Mouse (Mus musculus) gastrocnemius, adult 2 months (tissue): ENCODE measurements around the gene Slc44a5. TPM values are rescaled to one million over a fixed set of nuclear protein-coding genes. Genes with fewer than 3 reads are reported as not detected.

Experiments used
- DNase-seq: peaks from one replicate; pipeline ENCODE4 v3.0.0; 2022
- H3K27ac ChIP-seq: fragments of 200-600 bp; 2 replicates; pipeline ENCODE4 v1.8.1; 2022; ENCODE audit warnings: mild to moderate bottlenecking
- H3K4me3 ChIP-seq: fragments of 200-600 bp; 2 replicates; pipeline ENCODE4 v1.8.1; 2022; ENCODE audit warnings: mild to moderate bottlenecking, moderate library complexity
- CTCF ChIP-seq: fragments of 200-600 bp; IDR thresholded peaks from 2 replicates; pipeline ENCODE4 v1.8.1; 2022; ENCODE audit warnings: antibody characterized with exemption, mild to moderate bottlenecking, moderate library complexity
- intact Hi-C: fragments of 180-260 bp; cut with DNase I; formaldehyde crosslinking; loops from one replicate; pipeline ENCODE4 v1.15.1; 2025
- long read RNA-seq, 2 experiments: library from polyadenylated mRNA; stranded (forward); transcript quantifications; one replicate each; pipeline ENCODE4 v2.0.0; 2021
- total RNA-seq, 2 experiments: library from RNA; stranded (reverse); gene quantifications; 2 replicates each; pipeline ENCODE4 v1.2.3; 2021

Slc44a5 gene
- total RNA-seq, result under 1 TPM in 1 of 2 experiments, not detected in 1; 0.17 TPM
- long read RNA-seq, experiment 1, result 0 reads
- long read RNA-seq, experiment 2, result 0 reads

GRCm38 (mm10) chr3:153973171-153973948, at the start of gene Slc44a5:
Gene Slc44a5, plus strand, starts transcription at chr3:153973436.
- peak within 1 kb of the TSS; percentile 68 for H3K4me3 ChIP-seq

DNA sequence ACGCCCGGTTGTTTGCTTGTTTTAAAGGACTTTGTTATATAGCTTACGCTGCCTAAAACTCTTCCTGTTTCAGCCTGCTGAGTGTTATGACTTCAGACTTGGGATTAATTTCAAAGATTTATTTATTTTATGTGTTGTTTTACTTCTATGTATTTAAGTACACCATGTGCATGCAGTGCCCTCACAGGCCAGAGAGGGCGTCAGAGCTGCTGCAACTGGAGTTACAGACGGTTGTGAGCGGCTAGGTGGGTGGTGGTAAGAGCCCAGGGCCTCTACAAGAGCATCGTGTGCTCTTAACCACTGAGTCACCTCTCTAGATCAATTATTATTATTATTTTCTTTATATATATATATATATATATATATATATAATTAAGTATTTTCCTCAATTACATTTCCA, 46.9 kb upstream of the Slc44a5 start:
- no peak for DNase-seq
- intact Hi-C loops, result no loop called here
- no peak; the same call in 1 of the 2 replicates for TF ChIP-seq CTCF
- Histone ChIP-seq H3K27ac (no peak overlapping the region), H3K4me3 (no peak overlapping the region)

More at GRCm38 (mm10) chr3:153973171-153973948, at the start of gene Slc44a5:
- peak; percentile 40 for DNase-seq
- intact Hi-C loops, result no loop called here
- H3K27ac ChIP-seq, result no peak within 1 kb of the TSS
- no peak for TF ChIP-seq CTCF

GRCm38 (mm10) chr3:153929526-153929925, 43.7 kb upstream of the Slc44a5 start:
- intact Hi-C loops, result no loop called here
- H3K27ac ChIP-seq, result no peak overlapping the region
- no peak for TF ChIP-seq CTCF
- DNase-seq, result no peak
- H3K4me3 ChIP-seq, result no peak overlapping the region

DNA sequence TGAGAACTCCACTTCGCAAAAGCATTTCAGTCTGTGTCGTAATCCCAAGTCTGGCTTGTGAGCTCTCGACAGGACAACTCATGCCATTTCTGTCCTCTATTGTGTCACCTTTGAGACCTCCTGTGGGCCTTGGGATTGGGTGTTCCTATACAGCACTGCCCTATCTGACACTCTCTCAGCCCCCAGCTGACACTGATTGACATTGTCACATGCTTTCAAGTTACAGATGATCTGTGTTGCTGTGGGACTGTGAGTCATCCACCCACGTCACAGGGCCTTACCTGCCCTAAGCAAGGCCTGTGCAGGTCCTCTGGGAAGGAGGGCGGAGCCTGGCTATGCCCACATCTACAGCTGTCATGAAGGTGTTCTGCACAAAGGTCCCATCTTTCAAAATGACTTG, 40.8 kb upstream of the Slc44a5 start:
- DNase-seq, result no peak
- intact Hi-C loops, result no loop called here
- TF ChIP-seq CTCF, result no peak
- no peak overlapping the region for H3K4me3 ChIP-seq
- no peak overlapping the region for H3K27ac ChIP-seq

DNA sequence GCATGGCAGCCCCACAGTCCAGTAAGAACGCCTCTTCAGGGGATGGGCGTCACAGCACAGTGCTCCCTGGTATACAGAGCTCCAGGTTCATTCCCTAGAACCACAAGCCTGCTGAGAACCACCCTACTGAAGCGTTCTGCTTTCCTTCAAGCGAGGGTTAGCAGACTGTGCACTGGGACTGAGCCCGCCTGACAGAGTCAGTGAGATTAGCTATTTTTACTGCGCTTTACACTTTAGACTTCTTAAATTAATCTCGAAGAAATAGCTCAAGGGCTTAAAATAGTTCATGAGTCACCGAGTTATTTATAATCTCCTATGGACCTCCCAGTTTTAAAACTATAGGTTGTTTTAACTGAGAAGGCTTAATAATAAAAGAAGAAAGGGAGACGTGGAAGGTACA, 37.4 kb upstream of the Slc44a5 start:
- Histone ChIP-seq H3K4me3 (peak overlapping the region; percentile 31; the same call in 1 of the 2 replicates), H3K27ac (peak overlapping the region; percentile 84)
- TF ChIP-seq CTCF, result no peak
- intact Hi-C loops, result no loop called here
- DNase-seq, result no peak

DNA sequence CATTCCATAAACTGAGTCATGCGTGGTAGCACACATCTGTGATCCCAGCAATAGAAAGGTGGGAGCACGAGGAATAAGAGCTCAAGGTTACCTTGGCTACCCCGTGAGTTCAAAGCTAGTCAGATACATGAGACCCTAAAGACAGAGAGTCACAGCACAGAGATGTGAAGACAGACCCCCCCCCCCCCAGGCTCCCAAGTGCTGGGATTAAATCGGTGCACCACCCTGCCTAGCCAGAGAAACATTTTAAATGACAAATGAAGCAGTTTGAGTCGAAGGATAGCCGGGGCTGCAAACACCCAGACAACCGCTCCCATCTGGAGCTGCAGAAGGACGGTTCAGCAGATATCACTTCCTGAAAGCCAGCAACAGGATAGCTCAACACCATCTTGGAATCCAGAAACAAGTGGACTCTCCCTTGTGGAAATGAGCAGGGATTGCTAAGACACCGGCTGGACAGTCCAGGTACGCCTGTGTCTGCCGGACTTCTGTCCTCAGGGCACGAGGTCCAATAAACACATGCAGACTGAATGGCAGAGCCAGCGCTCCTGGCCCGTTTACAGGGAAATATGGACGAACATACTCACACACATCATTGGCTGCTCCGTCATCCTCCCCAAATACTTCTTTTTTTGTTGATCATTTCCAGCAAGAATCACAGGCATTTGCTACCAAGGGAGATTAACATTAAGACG, 36.0 kb upstream of the Slc44a5 start:
- Histone ChIP-seq H3K4me3 (no peak overlapping the region), H3K27ac (peak overlapping the region; percentile 84; the same call in 1 of the 2 replicates)
- no peak for DNase-seq
- intact Hi-C loops, result no loop called here
- TF ChIP-seq CTCF, result no peak

GRCm38 (mm10) chr3:153940021-153940420, 33.2 kb upstream of the Slc44a5 start:
- Histone ChIP-seq H3K27ac (no peak overlapping the region; the same call in 1 of the 2 replicates), H3K4me3 (no peak overlapping the region)
- intact Hi-C loops, result no loop called here
- DNase-seq, result no peak
- no peak for TF ChIP-seq CTCF

- no peak for DNase-seq
- no peak overlapping the region for H3K27ac ChIP-seq
- intact Hi-C loops, result no loop called here
- no peak overlapping the region for H3K4me3 ChIP-seq
- no peak for TF ChIP-seq CTCF
Measured at GRCm38 (mm10) chr3:153940486-153940885, 32.8 kb upstream of the Slc44a5 start.

GRCm38 (mm10) chr3:153941613-153942012, 31.6 kb upstream of the Slc44a5 start:
- peak; percentile 42 for DNase-seq
- TF ChIP-seq CTCF, result no peak
- intact Hi-C loops, result no loop called here
- Histone ChIP-seq H3K27ac (peak overlapping the region; percentile 96), H3K4me3 (peak overlapping the region; percentile 46)

- no peak for TF ChIP-seq CTCF
- no peak for DNase-seq
- peak overlapping the region; percentile 96 for H3K27ac ChIP-seq
- intact Hi-C loops, result no loop called here
- peak overlapping the region; percentile 98 for H3K4me3 ChIP-seq
Measured at GRCm38 (mm10) chr3:153943003-153943640, 30.1 kb upstream of the Slc44a5 start.

GRCm38 (mm10) chr3:153943901-153944334, 29.3 kb upstream of the Slc44a5 start:
- TF ChIP-seq CTCF, result no peak
- Histone ChIP-seq H3K4me3 (peak overlapping the region; percentile 98), H3K27ac (peak overlapping the region; percentile 96)
- no peak for DNase-seq
- intact Hi-C loops, result loop anchor here (1.0 kb wide), 1 partner anchor 32 kb away; no protein-coding TSS in a partner anchor

GRCm38 (mm10) chr3:153944335-153944990, 28.8 kb upstream of the Slc44a5 start, which contains the start of gene Acadm:
Gene Acadm, minus strand, starts transcription at chr3:153944632.
- peak within 1 kb of the TSS; percentile 96 for H3K27ac ChIP-seq
- intact Hi-C loops, result loop anchor here (1.0 kb wide), 1 partner anchor 32 kb away; no protein-coding TSS in a partner anchor
- DNase-seq, result peak; percentile 99
- TF ChIP-seq CTCF, result no peak
- peak within 1 kb of the TSS; percentile 98 for H3K4me3 ChIP-seq
